Mouse (Mus musculus) myocyte (in vitro differentiated cells): ENCODE results near the gene Pptc7. TPM values are rescaled to one million over a fixed set of nuclear protein-coding genes. Genes with fewer than 3 reads are reported as not detected.

Experiments
- H3K27me3 ChIP-seq: one replicate; pipeline ENCODE4 v1.6.1; 2011; ENCODE audit not compliant: control insufficient read depth, insufficient read depth, insufficient read length
- H3K36me3 ChIP-seq: one replicate; pipeline ENCODE4 v1.6.1; 2011; ENCODE audit not compliant: control insufficient read depth, insufficient read depth
- H3K4me2 ChIP-seq: one replicate; pipeline ENCODE4 v1.6.1; 2011; ENCODE audit warnings: low read depth, control low read depth
- H3K4me3 ChIP-seq: one replicate; pipeline ENCODE4 v1.5.1; 2011; ENCODE audit warnings: mild to moderate bottlenecking, control low read depth, moderate library complexity
- H3K79me2 ChIP-seq: one replicate; pipeline ENCODE4 v1.6.1; 2011; ENCODE audit not compliant: control insufficient read depth, insufficient read depth
- H3ac ChIP-seq: one replicate; pipeline ENCODE4 v1.6.1; 2011; ENCODE audit not compliant: control insufficient read depth, insufficient read length
- CEBPB ChIP-seq: IDR thresholded peaks from 2 replicates; pipeline ENCODE4 v1.6.1; 2011; ENCODE audit warnings: mild to moderate bottlenecking, moderate library complexity; ENCODE audit not compliant: poor library complexity, insufficient read depth, severe bottlenecking
- E2F4 ChIP-seq: IDR thresholded peaks from one replicate; pipeline ENCODE4 v1.6.1; 2011; ENCODE audit warnings: mild to moderate bottlenecking, control low read depth, moderate library complexity; ENCODE audit not compliant: insufficient read depth
- MAX ChIP-seq: IDR thresholded peaks from one replicate; pipeline ENCODE4 v1.6.1; 2011; ENCODE audit warnings: low read depth, mild to moderate bottlenecking, control low read depth
- MYOD1 ChIP-seq, 3 experiments: IDR thresholded peaks; one replicate each; pipeline ENCODE4 v1.6.1; 2011; ENCODE audit warnings: control low read depth in 2 of 3, low read depth in 2 of 3, mild to moderate bottlenecking in 2 of 3, moderate library complexity in 1 of 3; ENCODE audit not compliant: insufficient read length in 2 of 3, control insufficient read depth in 1 of 3
- MYOG ChIP-seq, 3 experiments: IDR thresholded peaks; one replicate each; pipeline ENCODE4 v1.6.1; 2011; ENCODE audit warnings: control low read depth in 2 of 3, low read depth in 2 of 3, mild to moderate bottlenecking in 2 of 3; ENCODE audit not compliant: insufficient read length in 2 of 3, control insufficient read depth in 1 of 3, insufficient read depth in 1 of 3
- POLR2A ChIP-seq: IDR thresholded peaks from one replicate; pipeline ENCODE4 v1.6.1; 2011; ENCODE audit warnings: low read depth, mild to moderate bottlenecking, control low read depth, moderate library complexity; ENCODE audit not compliant: insufficient read length
- POLR2AphosphoS2 ChIP-seq: IDR thresholded peaks from one replicate; pipeline ENCODE4 v1.6.1; 2011; ENCODE audit warnings: low read depth, control low read depth; ENCODE audit not compliant: insufficient read length
- REST ChIP-seq: IDR thresholded peaks from one replicate; pipeline ENCODE4 v1.6.1; 2011; ENCODE audit warnings: mild to moderate bottlenecking, control low read depth, moderate library complexity; ENCODE audit not compliant: insufficient read depth, insufficient read length
- SRF ChIP-seq: IDR thresholded peaks from one replicate; pipeline ENCODE4 v1.6.1; 2011; ENCODE audit warnings: low read depth; ENCODE audit not compliant: control insufficient read depth, insufficient read length
- TCF12 ChIP-seq: IDR thresholded peaks from one replicate; pipeline ENCODE4 v1.6.1; 2011; ENCODE audit warnings: mild to moderate bottlenecking, control low read depth; ENCODE audit not compliant: poor library complexity, insufficient read depth, severe bottlenecking
- TCF3 ChIP-seq: IDR thresholded peaks from one replicate; pipeline ENCODE4 v1.6.1; 2011; ENCODE audit warnings: low read depth, control low read depth; ENCODE audit not compliant: insufficient read length
- USF1 ChIP-seq: IDR thresholded peaks from one replicate; pipeline ENCODE4 v1.6.1; 2011; ENCODE audit warnings: low read depth, mild to moderate bottlenecking, control low read depth, moderate library complexity
- polyA plus RNA-seq: library from polyadenylated mRNA; unstranded; fragments of >200 nt; fragmentation: generic; extraction: Trizol; gene quantifications from one replicate; pipeline ENCODE4 v1.2.1, GENCODE M21; 2012; ENCODE audit warnings: missing spikeins

Gene Pptc7
- polyA plus RNA-seq, 1 experiment = 6.2 TPM

- Histone ChIP-seq H3K4me2 (no peak overlapping the region), H3K27me3 (no peaks in the 10 kb centered on the region), H3K36me3 (no peaks in the 10 kb centered on the region), H3ac (no peak overlapping the region), H3K4me3 (no peak overlapping the region), H3K79me2 (no peaks in the 10 kb centered on the region)
- TF ChIP-seq POLR2A = no peak
- TF ChIP-seq POLR2AphosphoS2 = no peak
- no peak for TF ChIP-seq SRF
- TF ChIP-seq USF1 = no peak
- TF ChIP-seq MAX = no peak
- TF ChIP-seq TCF12 = no peak
- TF ChIP-seq TCF3 = no peak
- TF ChIP-seq REST = no peak
- TF ChIP-seq MYOD1 (IDR thresholded peaks at IDR 0.05; ENCODE audit: control insufficient read depth in 1 of 3, insufficient read length in 2 of 3, low read depth in 2 of 3) = no peak
- TF ChIP-seq CEBPB = no peak
- TF ChIP-seq E2F4 = no peak
- TF ChIP-seq MYOG (IDR thresholded peaks at IDR 0.05; ENCODE audit: control insufficient read depth in 1 of 3, insufficient read depth in 1 of 3, insufficient read length in 2 of 3, low read depth in 2 of 3) = no peak
These were observed 43.1 kb downstream of the Pptc7 start for GRCm38 (mm10) chr5:122327283-122327682.

- H3K79me2 ChIP-seq = no peaks in the 10 kb centered on the region
- H3ac ChIP-seq = no peak overlapping the region
- H3K4me3 ChIP-seq = no peak overlapping the region
- H3K36me3 ChIP-seq = no peaks in the 10 kb centered on the region
- no peaks in the 10 kb centered on the region for H3K27me3 ChIP-seq
- TF ChIP-seq REST = no peak
- no peak for TF ChIP-seq E2F4
- no peak for TF ChIP-seq CEBPB
- TF ChIP-seq USF1 = no peak
- no peak for TF ChIP-seq TCF12
- TF ChIP-seq MYOG (IDR thresholded peaks at IDR 0.05; ENCODE audit: control insufficient read depth in 1 of 3, insufficient read depth in 1 of 3, insufficient read length in 2 of 3, low read depth in 2 of 3) = no peak
- no peak for TF ChIP-seq MAX
- no peak for TF ChIP-seq POLR2AphosphoS2
- TF ChIP-seq MYOD1 (IDR thresholded peaks at IDR 0.05; ENCODE audit: control insufficient read depth in 1 of 3, insufficient read length in 2 of 3, low read depth in 2 of 3) = no peak
- TF ChIP-seq SRF = no peak
- no peak for TF ChIP-seq TCF3
- no peak for TF ChIP-seq POLR2A
- no peak overlapping the region for H3K4me2 ChIP-seq
These were observed 46.1 kb downstream of the Pptc7 start for GRCm38 (mm10) chr5:122330269-122330668.

DNA sequence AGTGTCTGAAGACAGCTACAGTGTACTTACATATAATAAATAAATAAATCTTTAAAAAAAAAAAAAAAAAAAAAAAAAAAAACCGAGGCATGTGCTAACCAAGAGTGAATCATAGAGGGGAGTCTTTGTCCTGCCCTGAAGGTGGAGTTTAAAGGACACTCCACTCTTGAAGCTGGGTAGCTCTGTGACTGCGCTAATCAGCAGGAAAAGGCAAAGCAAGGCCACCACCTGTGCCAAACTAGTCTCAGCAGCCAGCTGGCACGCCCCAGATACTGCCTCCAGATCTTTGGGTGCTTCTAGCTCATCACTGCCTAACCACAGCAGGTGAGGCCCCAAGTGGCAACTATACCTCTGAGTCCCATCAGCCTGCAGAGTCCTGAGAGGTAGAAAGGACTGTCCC, 50.5 kb downstream of the Pptc7 start:
- Histone ChIP-seq H3K79me2 (no peaks in the 10 kb centered on the region), H3ac (no peak overlapping the region), H3K4me2 (no peak overlapping the region), H3K27me3 (no peaks in the 10 kb centered on the region), H3K4me3 (no peak overlapping the region), H3K36me3 (no peaks in the 10 kb centered on the region)
- no peak for TF ChIP-seq POLR2A
- TF ChIP-seq TCF3 = no peak
- no peak for TF ChIP-seq MYOD1 (IDR thresholded peaks at IDR 0.05; ENCODE audit: control insufficient read depth in 1 of 3, insufficient read length in 2 of 3, low read depth in 2 of 3)
- no peak for TF ChIP-seq POLR2AphosphoS2
- no peak for TF ChIP-seq E2F4
- no peak for TF ChIP-seq TCF12
- TF ChIP-seq MYOG (IDR thresholded peaks at IDR 0.05; ENCODE audit: control insufficient read depth in 1 of 3, insufficient read depth in 1 of 3, insufficient read length in 2 of 3, low read depth in 2 of 3) = no peak
- no peak for TF ChIP-seq SRF
- TF ChIP-seq CEBPB = no peak
- TF ChIP-seq MAX = no peak
- no peak for TF ChIP-seq USF1
- TF ChIP-seq REST = no peak

DNA sequence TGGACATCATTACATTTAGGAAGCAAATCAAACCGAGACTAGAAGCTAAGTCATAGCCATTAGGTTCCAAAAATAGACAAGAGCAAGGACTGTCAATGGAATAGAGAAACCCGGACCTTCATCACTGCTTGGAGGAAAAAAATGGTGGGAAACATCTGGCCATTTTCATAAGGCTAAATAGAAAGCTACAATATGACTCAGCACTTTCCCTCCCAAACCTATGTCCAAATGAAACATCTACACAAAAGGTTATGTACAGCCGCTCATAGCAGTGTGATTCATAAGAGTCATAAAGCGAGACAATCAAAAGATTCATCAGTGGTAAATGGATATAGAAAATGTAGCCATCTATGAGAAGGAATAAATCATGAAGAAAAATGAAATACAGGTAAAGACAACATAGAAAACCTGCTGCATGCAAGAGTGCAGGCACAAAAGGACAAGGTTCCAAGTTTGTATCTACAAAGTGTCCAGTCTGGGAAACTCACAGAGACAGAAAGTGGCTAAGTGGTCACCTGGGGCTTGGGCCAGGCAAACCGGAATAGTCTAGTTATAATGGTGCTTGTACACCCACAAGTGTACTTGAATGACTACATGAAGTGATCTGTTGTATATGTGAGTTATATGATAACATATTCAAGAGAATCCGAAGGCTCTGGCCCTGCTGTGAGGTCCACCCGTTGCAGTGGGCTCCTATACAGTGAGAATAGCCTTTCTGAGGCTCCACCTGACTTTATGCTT, 52.6 kb downstream of the Pptc7 start:
- no peak overlapping the region for H3K4me2 ChIP-seq
- H3K4me3 ChIP-seq = no peak overlapping the region
- no peaks in the 10 kb centered on the region for H3K36me3 ChIP-seq
- H3K79me2 ChIP-seq = no peaks in the 10 kb centered on the region
- TF ChIP-seq POLR2A (no peak), MAX (no peak), SRF (no peak), MYOG (IDR thresholded peaks at IDR 0.05; ENCODE audit: control insufficient read depth in 1 of 3, insufficient read depth in 1 of 3, insufficient read length in 2 of 3, low read depth in 2 of 3) (no peak), E2F4 (no peak), USF1 (no peak), TCF3 (no peak), REST (no peak), TCF12 (no peak), MYOD1 (IDR thresholded peaks at IDR 0.05; ENCODE audit: control insufficient read depth in 1 of 3, insufficient read length in 2 of 3, low read depth in 2 of 3) (no peak), CEBPB (no peak), POLR2AphosphoS2 (no peak)
- H3ac ChIP-seq = no peak overlapping the region
- no peaks in the 10 kb centered on the region for H3K27me3 ChIP-seq
